Mouse (Mus musculus) embryonic facial prominence, embryonic 11.5 days (tissue): Measurements from ENCODE around the gene Pm20d2. TPM values are rescaled to one million over a fixed set of nuclear protein-coding genes. Genes with fewer than 3 reads are reported as not detected.

Experiments
- ATAC-seq: fragments of 200-750 bp; cut with Nextera tagmentation; replicated peaks from 2 replicates; pipeline ENCODE4 v1.8.0; 2017; ENCODE audit warnings: low read depth; ENCODE audit not compliant: insufficient number of reproducible peaks, low FRiP score, low TSS enrichment
- DNase-seq: peaks from one replicate; pipeline ENCODE4 v3.0.0-alpha.2; 2015; ENCODE audit warnings: low spot score
- H3K27ac ChIP-seq: fragments of 300-500 bp; sonication (generic); replicated peaks from 2 replicates; pipeline ENCODE4 v1.5.1; 2014; ENCODE audit warnings: mild to moderate bottlenecking, low read depth, low read length, control low read depth
- H3K27me3 ChIP-seq: fragments of 300-500 bp; sonication (generic); 2 replicates; pipeline ENCODE4 v1.6.1; 2014; ENCODE audit warnings: mild to moderate bottlenecking, low read length, moderate library complexity, mixed read lengths; ENCODE audit not compliant: control insufficient read depth, insufficient read depth
- H3K36me3 ChIP-seq: fragments of 300-500 bp; sonication (generic); replicated peaks from 2 replicates; pipeline ENCODE4 v1.6.1; 2014; ENCODE audit warnings: low read depth, mild to moderate bottlenecking, low read length, moderate library complexity, mixed read lengths; ENCODE audit not compliant: control insufficient read depth, insufficient read depth
- H3K4me1 ChIP-seq: fragments of 300-500 bp; sonication (generic); 2 replicates; pipeline ENCODE4 v1.6.1; 2014; ENCODE audit warnings: low read length, mixed read lengths; ENCODE audit not compliant: control insufficient read depth, insufficient read depth
- H3K4me2 ChIP-seq: fragments of 300-500 bp; sonication (generic); 2 replicates; pipeline ENCODE4 v1.6.1; 2014; ENCODE audit warnings: low read depth, mild to moderate bottlenecking, control low read depth, low read length, moderate library complexity
- H3K4me3 ChIP-seq: fragments of 300-500 bp; sonication (generic); 2 replicates; pipeline ENCODE4 v1.5.1; 2014; ENCODE audit warnings: low read depth, low read length, control low read depth
- H3K9ac ChIP-seq: fragments of 300-500 bp; sonication (generic); replicated peaks from 2 replicates; pipeline ENCODE4 v1.6.1; 2014; ENCODE audit warnings: mild to moderate bottlenecking, control low read depth, low read length
- H3K9me3 ChIP-seq: fragments of 300-500 bp; sonication (generic); replicated peaks from 2 replicates; pipeline ENCODE4 v1.6.1; 2016; ENCODE audit warnings: mild to moderate bottlenecking, low read length, inconsistent platforms, mixed read lengths; ENCODE audit not compliant: control insufficient read depth
- WGBS: fragments of 180-500 bp; shearing (Covaris S2); extraction: QIAGEN DNeasy Blood & Tissue Kit; methylation state at CpG from one replicate; pipeline ENCODE4 v1.1.7; 2014; 5-methylcytosine and 5-hydroxymethylcytosine counted together
- polyA plus RNA-seq: library from polyadenylated mRNA; unstranded; fragments of >200 nt; fragmentation: Nextera tagmentation; extraction: Ambion mirVana; gene quantifications from 2 replicates; pipeline ENCODE4 v1.2.1, GENCODE M21; 2014

Pm20d2 gene
- polyA plus RNA-seq, result 0.48 and 1.1 TPM in 2 replicates

- 15% methylated on average over 6 of the region's 6 CpGs for WGBS
- Histone ChIP-seq H3K4me2 (peak within 1 kb of the TSS; percentile 94), H3K9me3 (no peaks in the 10 kb centered on the region; the same call in 1 of the 2 replicates), H3K4me1 (no peaks in the 10 kb centered on the region), H3K4me3 (peak within 1 kb of the TSS; percentile 64), H3K27ac (0 out of 2 replicates have a peak within 1 kb of the TSS, but pooled peaks have one; percentile 13), H3K27me3 (no peaks in the 10 kb centered on the region), H3K36me3 (no peaks in the 10 kb centered on the region), H3K9ac (peak within 1 kb of the TSS; percentile 75)
- no peak for DNase-seq
- ATAC-seq, result no peak
These were observed at the start of gene Pm20d2 for GRCm38 (mm10) chr4:33189735-33190036. Gene Pm20d2 (minus strand): TSS chr4:33189737.

- no peaks in the 10 kb centered on the region for H3K27me3 ChIP-seq
- H3K4me1 ChIP-seq, result no peaks in the 10 kb centered on the region
- no peaks in the 10 kb centered on the region for H3K36me3 ChIP-seq
- H3K4me3 ChIP-seq, result no peak overlapping the region
- DNase-seq (no peak), ATAC-seq (no peak)
- H3K9me3 ChIP-seq, result no peaks in the 10 kb centered on the region
- H3K9ac ChIP-seq, result no peak overlapping the region
- no peak overlapping the region for H3K27ac ChIP-seq
- WGBS, result 92% methylated on average over 18 of the region's 18 CpGs
- no peak overlapping the region for H3K4me2 ChIP-seq
These were observed 41.3 kb upstream of the Pm20d2 start for GRCm38 (mm10) chr4:33230881-33231280.

GRCm38 (mm10) chr4:33229639-33230038, 40.1 kb upstream of the Pm20d2 start:
- Histone ChIP-seq H3K27ac (no peak overlapping the region), H3K36me3 (no peaks in the 10 kb centered on the region), H3K9ac (no peak overlapping the region), H3K4me2 (no peak overlapping the region), H3K4me1 (no peaks in the 10 kb centered on the region), H3K27me3 (no peaks in the 10 kb centered on the region), H3K4me3 (no peak overlapping the region), H3K9me3 (no peaks in the 10 kb centered on the region)
- ATAC-seq (no peak), DNase-seq (no peak)
- 66% methylated on average over 4 of the region's 4 CpGs for WGBS

GRCm38 (mm10) chr4:33227164-33227563, 37.6 kb upstream of the Pm20d2 start:
- Histone ChIP-seq H3K27me3 (no peaks in the 10 kb centered on the region), H3K4me1 (no peaks in the 10 kb centered on the region), H3K4me2 (no peak overlapping the region), H3K27ac (no peak overlapping the region), H3K9me3 (no peaks in the 10 kb centered on the region), H3K36me3 (no peaks in the 10 kb centered on the region), H3K9ac (no peak overlapping the region), H3K4me3 (no peak overlapping the region)
- DNase-seq, result no peak
- no peak for ATAC-seq
- WGBS, result 81% methylated on average over 7 of the region's 7 CpGs

GRCm38 (mm10) chr4:33224003-33224675, 34.6 kb upstream of the Pm20d2 start:
- Histone ChIP-seq H3K4me1 (no peaks in the 10 kb centered on the region), H3K36me3 (no peaks in the 10 kb centered on the region), H3K27ac (no peak overlapping the region), H3K9me3 (no peaks in the 10 kb centered on the region), H3K9ac (no peak overlapping the region), H3K4me2 (no peak overlapping the region), H3K27me3 (no peaks in the 10 kb centered on the region), H3K4me3 (no peak overlapping the region)
- 59% methylated on average over 7 of the region's 7 CpGs for WGBS
- ATAC-seq (no peak; the same call in 1 of the 2 replicates), DNase-seq (peak; percentile 46)

- WGBS, result 30% methylated on average over 1 of the region's 1 CpGs
- no peaks in the 10 kb centered on the region for H3K9me3 ChIP-seq
- no peaks in the 10 kb centered on the region for H3K4me1 ChIP-seq
- no peaks in the 10 kb centered on the region for H3K36me3 ChIP-seq
- DNase-seq (no peak), ATAC-seq (no peak)
- no peak overlapping the region for H3K4me3 ChIP-seq
- no peaks in the 10 kb centered on the region for H3K27me3 ChIP-seq
- H3K27ac ChIP-seq, result no peak overlapping the region
- H3K4me2 ChIP-seq, result no peak overlapping the region
- H3K9ac ChIP-seq, result no peak overlapping the region
These were observed 32.3 kb upstream of the Pm20d2 start for GRCm38 (mm10) chr4:33221847-33222246.

- Histone ChIP-seq H3K9me3 (no peaks in the 10 kb centered on the region), H3K4me3 (peak within 1 kb of the TSS; percentile 67), H3K27me3 (no peaks in the 10 kb centered on the region), H3K9ac (peak within 1 kb of the TSS; percentile 78), H3K27ac (no peak within 1 kb of the TSS), H3K4me1 (no peaks in the 10 kb centered on the region), H3K36me3 (no peaks in the 10 kb centered on the region), H3K4me2 (peak within 1 kb of the TSS; percentile 100)
- 3% methylated on average over 43 of the region's 65 CpGs for WGBS
- ATAC-seq (peak; percentile 70), DNase-seq (peak; percentile 63)
These were observed 19.6 kb upstream of the Pm20d2 start, which contains the start of gene Srsf12 for GRCm38 (mm10) chr4:33208881-33209841. Gene Srsf12 (plus strand): TSS chr4:33208991.

- Histone ChIP-seq H3K9me3 (no peaks in the 10 kb centered on the region), H3K27me3 (no peaks in the 10 kb centered on the region), H3K4me1 (no peaks in the 10 kb centered on the region), H3K9ac (no peak overlapping the region), H3K4me3 (no peak overlapping the region), H3K27ac (no peak overlapping the region), H3K4me2 (no peak overlapping the region), H3K36me3 (no peaks in the 10 kb centered on the region)
- DNase-seq (no peak), ATAC-seq (no peak)
- WGBS, result 74% methylated on average over 2 of the region's 2 CpGs
These were observed 18.0 kb upstream of the Pm20d2 start for GRCm38 (mm10) chr4:33207551-33207950.
